Mouse (Mus musculus): Measurements from ENCODE around the gene Maml3.

DNA sequence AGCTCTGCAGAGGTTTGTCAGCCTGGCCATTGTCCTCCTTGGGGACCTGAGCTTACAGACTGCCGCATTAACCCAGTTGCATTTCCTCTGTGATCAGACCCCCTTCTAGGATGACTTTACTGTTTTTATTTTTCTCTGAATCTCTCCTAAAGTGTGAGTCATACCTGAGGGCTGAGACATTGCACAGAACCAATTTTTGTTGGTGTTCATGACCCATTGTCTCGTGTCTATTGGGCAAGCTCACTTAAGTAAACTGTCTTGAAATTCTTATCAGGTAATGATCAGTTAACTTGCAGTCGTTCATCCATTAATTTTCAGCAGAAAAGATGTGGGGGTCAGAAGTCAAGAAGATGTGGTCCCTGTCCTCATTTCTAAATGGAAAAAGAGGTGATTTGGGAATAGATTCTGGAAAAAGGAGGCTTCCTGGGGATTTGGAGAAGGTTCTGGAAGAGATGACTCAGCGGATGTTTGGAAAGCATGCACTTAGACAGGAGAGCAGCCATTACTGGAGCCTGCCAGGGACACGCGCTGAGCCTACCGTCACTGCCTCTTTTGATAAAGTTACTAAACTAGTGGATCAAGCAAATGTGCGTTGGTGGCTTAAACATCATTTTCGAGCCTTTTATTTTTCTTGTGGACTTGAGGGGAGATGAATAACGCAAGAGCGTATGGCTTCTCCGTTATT is 40.0 kb upstream of the Maml3 start:
- TF ChIP-seq CEBPB (IDR thresholded peaks at IDR 0.05; ENCODE audit: low read depth) (no peak), USF1 (IDR thresholded peaks at IDR 0.05; ENCODE audit: low read depth) (no peak), MYOD1 (IDR thresholded peaks at IDR 0.05; ENCODE audit: control insufficient read depth, insufficient read length, low read depth) (no peak), CTCF (IDR thresholded peaks at IDR 0.05; ENCODE audit: control insufficient read depth, insufficient read depth, insufficient read length) (no peak)

Data from C2C12 (cell line).